Mouse (Mus musculus): ENCODE measurements around the gene Xpot.

DNA sequence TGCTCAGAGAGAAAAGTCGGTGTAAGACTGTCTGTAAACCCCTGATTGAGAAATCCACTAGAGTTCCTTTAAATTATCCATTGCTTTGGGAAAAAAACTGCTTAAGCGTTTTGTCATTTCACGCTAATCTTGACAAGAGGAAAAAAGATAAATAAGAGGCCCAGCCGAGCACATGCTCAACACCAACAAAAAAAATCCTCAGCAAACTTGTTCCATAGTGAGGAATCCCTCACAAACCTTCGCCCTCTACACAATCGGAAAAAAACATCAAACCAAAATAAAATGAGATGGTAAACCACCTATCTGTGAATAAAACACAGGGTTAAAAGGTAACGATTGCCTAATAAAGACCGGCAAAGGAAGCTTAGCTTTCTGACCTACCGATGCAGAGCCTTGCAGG lies 1.1 kb downstream of the Xpot start:
- TF ChIP-seq HCFC1 (IDR thresholded peaks at IDR 0.05; ENCODE audit: borderline replicate concordance, insufficient read depth, low read length), result no peak
- TF ChIP-seq MAFK (IDR thresholded peaks at IDR 0.05; ENCODE audit: insufficient read depth, low read depth, low read length), result no peak
- TF ChIP-seq CHD2 (IDR thresholded peaks at IDR 0.05; ENCODE audit: low read depth, low read length), result no peak
- TF ChIP-seq ZC3H11A (IDR thresholded peaks at IDR 0.05; ENCODE audit: borderline replicate concordance, low read depth, low read length), result no peak
